Mouse (Mus musculus) brain, embryonic 14.5 days (tissue): ENCODE results near the gene Hoxa5. TPM values are rescaled to one million over a fixed set of nuclear protein-coding genes. Genes with fewer than 3 reads are reported as not detected.

Experiments
- DNase-seq: peaks from one replicate; pipeline ENCODE4 v3.0.0-alpha.2; 2011; ENCODE audit warnings: low read depth
- CTCF ChIP-seq: fragments of 200-500 bp; IDR thresholded peaks from 2 replicates; pipeline ENCODE4 v1.5.1; 2012; ENCODE audit warnings: inconsistent platforms, mild to moderate bottlenecking, moderate library complexity, borderline replicate concordance; ENCODE audit not compliant: insufficient read depth, insufficient read length; ENCODE audit errors: extremely low read depth
- POLR2A ChIP-seq: fragments of 200-500 bp; IDR thresholded peaks from 2 replicates; pipeline ENCODE4 v1.6.1; 2012; ENCODE audit warnings: mild to moderate bottlenecking, inconsistent platforms, borderline replicate concordance; ENCODE audit not compliant: poor library complexity, insufficient read depth, insufficient read length, severe bottlenecking; ENCODE audit errors: extremely low read depth
- polyA plus RNA-seq: library from polyadenylated mRNA; depleted of rRNA; stranded (reverse); fragments of >200 nt; gene quantifications from 2 replicates; pipeline ENCODE4 v1.2.3, GENCODE M21; 2012

Hoxa5 gene
- polyA plus RNA-seq, 1 experiment = 47.1 TPM

GRCm38 (mm10) chr6:52164626-52165440, 39.6 kb downstream of the Hoxa5 start, which contains the start of gene Hoxa2:
Gene Hoxa2 (minus strand): TSS chr6:52164831.
- peak; percentile 33 for DNase-seq
- TF ChIP-seq POLR2A (no peak), CTCF (no peak)

- no peak for TF ChIP-seq CTCF
- no peak for TF ChIP-seq POLR2A
- peak; percentile 39 for DNase-seq
These were observed 40.2 kb downstream of the Hoxa5 start for GRCm38 (mm10) chr6:52164051-52164625.

GRCm38 (mm10) chr6:52163366-52164031, 40.9 kb downstream of the Hoxa5 start:
- DNase-seq = peak; percentile 41
- TF ChIP-seq POLR2A (no peak), CTCF (no peak)

GRCm38 (mm10) chr6:52162611-52163365, 41.6 kb downstream of the Hoxa5 start:
- TF ChIP-seq CTCF = no peak
- TF ChIP-seq POLR2A = no peak
- peak; percentile 62 for DNase-seq

GRCm38 (mm10) chr6:52162093-52162380, 42.4 kb downstream of the Hoxa5 start:
- DNase-seq = no peak
- TF ChIP-seq POLR2A = no peak
- TF ChIP-seq CTCF = no peak

- no peak for DNase-seq
- TF ChIP-seq POLR2A = no peak
- TF ChIP-seq CTCF = no peak
These were observed 42.9 kb downstream of the Hoxa5 start for GRCm38 (mm10) chr6:52161336-52162092.

- no peak for TF ChIP-seq POLR2A
- no peak for TF ChIP-seq CTCF
- peak; percentile 61 for DNase-seq
These were observed 43.7 kb downstream of the Hoxa5 start for GRCm38 (mm10) chr6:52160511-52161335.

- TF ChIP-seq POLR2A = no peak
- no peak for TF ChIP-seq CTCF
- peak; percentile 11 for DNase-seq
These were observed 44.4 kb downstream of the Hoxa5 start for GRCm38 (mm10) chr6:52159979-52160378.

- TF ChIP-seq POLR2A = no peak
- TF ChIP-seq CTCF = no peak
- DNase-seq = peak; percentile 17
These were observed 45.1 kb downstream of the Hoxa5 start for GRCm38 (mm10) chr6:52159164-52159761.

GRCm38 (mm10) chr6:52158276-52159051, 45.9 kb downstream of the Hoxa5 start, which contains the start of gene Hoxa1:
Gene Hoxa1 (minus strand): TSS chr6:52158317.
- TF ChIP-seq CTCF (no peak), POLR2A (no peak)
- peak; percentile 77 for DNase-seq
